Mouse (Mus musculus) T-cell, adult 2 months (primary cell): ENCODE measurements around the gene C3.

ENCODE experiments used
- DNase-seq: peaks from one replicate; pipeline ENCODE4 v3.0.0; 2022; ENCODE audit warnings: low spot score

C3 gene

GRCm38 (mm10) chr17:57249186-57250181 is 21.5 kb upstream of the C3 start, which contains the start of gene Trip10:
Gene Trip10 (plus strand): TSS chr17:57249455.
- DNase-seq: peak; percentile 92

GRCm38 (mm10) chr17:57248771-57249170 is 20.8 kb upstream of the C3 start:
- no peak for DNase-seq

GRCm38 (mm10) chr17:57248201-57248699 is 20.3 kb upstream of the C3 start, which contains the start of gene Gpr108:
Gene Gpr108 (minus strand): TSS chr17:57248446.
- DNase-seq: peak; percentile 91

- DNase-seq: peak; percentile 94
Measured at GRCm38 (mm10) chr17:57247393-57248200, 19.7 kb upstream of the C3 start.

GRCm38 (mm10) chr17:57246663-57247392 is 18.9 kb upstream of the C3 start:
- no peak for DNase-seq

GRCm38 (mm10) chr17:57245311-57245929 is 17.5 kb upstream of the C3 start:
- no peak for DNase-seq

- DNase-seq: no peak
Measured at GRCm38 (mm10) chr17:57243650-57244370, 15.9 kb upstream of the C3 start.

- no peak for DNase-seq
Measured at GRCm38 (mm10) chr17:57237181-57237580, 9.2 kb upstream of the C3 start.

- DNase-seq: no peak
Measured at GRCm38 (mm10) chr17:57235803-57236202, 7.9 kb upstream of the C3 start.

- no peak for DNase-seq
Measured at GRCm38 (mm10) chr17:57234254-57234928, 6.5 kb upstream of the C3 start.

- no peak for DNase-seq
Measured at GRCm38 (mm10) chr17:57233038-57233437, 5.1 kb upstream of the C3 start.

GRCm38 (mm10) chr17:57232200-57232599 is 4.3 kb upstream of the C3 start:
- DNase-seq: no peak

GRCm38 (mm10) chr17:57231321-57231771 is 3.4 kb upstream of the C3 start:
- DNase-seq: no peak

- DNase-seq: no peak
Measured at GRCm38 (mm10) chr17:57230728-57231125, 2.8 kb upstream of the C3 start.

- no peak for DNase-seq
Measured at GRCm38 (mm10) chr17:57229851-57230727, 2.2 kb upstream of the C3 start.

- DNase-seq: no peak
Measured at GRCm38 (mm10) chr17:57228873-57229272, 937 bp upstream of the C3 start.

GRCm38 (mm10) chr17:57227468-57227867 is 468 bp downstream of the C3 start:
- DNase-seq: no peak

GRCm38 (mm10) chr17:57223313-57223712 is 4.6 kb downstream of the C3 start:
- no peak for DNase-seq

- no peak for DNase-seq
Measured at GRCm38 (mm10) chr17:57221911-57222310, 6.0 kb downstream of the C3 start.
